Mouse (Mus musculus) activated CD4-positive, CD25-positive, alpha-beta regulatory T cell, adult 4 months (primary cell): Measurements from ENCODE around the gene Pigp. TPM values are rescaled to one million over a fixed set of nuclear protein-coding genes. Genes with fewer than 3 reads are reported as not detected.
A peak's percentile ranks its signal among the peaks of the same experiment; 100 is the strongest.
"Not testable (repeated sequence)": the region's sequence is repeated elsewhere in the genome, so short reads cannot be mapped to it uniquely, and the experiment has no call there.

Source experiments
- ATAC-seq: one replicate; pipeline ENCODE4 v1.8.0; 2017
- polyA plus RNA-seq, 2 experiments: library from polyadenylated mRNA; unstranded; fragments of 100-300 nt; shearing (Covaris generic); gene quantifications; one replicate each; pipeline ENCODE4 v1.2.1; 2017

Pigp gene
- polyA plus RNA-seq, 2 experiments from 2014 or later, result 57.2 to 72.6 TPM

- no peak for ATAC-seq
Observed at GRCm38 (mm10) chr16:94356776-94357494, 14.7 kb downstream of the Pigp start.

GRCm38 (mm10) chr16:94356046-94356445 is 15.6 kb downstream of the Pigp start:
- no peak for ATAC-seq

- ATAC-seq, result peak; percentile 100
Observed at GRCm38 (mm10) chr16:94354450-94354849, 17.2 kb downstream of the Pigp start.

GRCm38 (mm10) chr16:94350287-94350677 is 21.4 kb downstream of the Pigp start:
- ATAC-seq, result no peak

- no peak for ATAC-seq
Observed at GRCm38 (mm10) chr16:94349588-94350286, 21.9 kb downstream of the Pigp start.

- ATAC-seq, result no peak
Observed at GRCm38 (mm10) chr16:94348779-94349178, 22.9 kb downstream of the Pigp start.

- no peak for ATAC-seq
Observed at GRCm38 (mm10) chr16:94347080-94347731, 24.4 kb downstream of the Pigp start.

GRCm38 (mm10) chr16:94345733-94346132 is 25.9 kb downstream of the Pigp start:
- no peak for ATAC-seq

- not testable (repeated sequence) for ATAC-seq
Observed at GRCm38 (mm10) chr16:94339164-94340160, 32.2 kb downstream of the Pigp start.

GRCm38 (mm10) chr16:94335656-94336055 is 36.0 kb downstream of the Pigp start:
- no peak for ATAC-seq

- peak; percentile 58 for ATAC-seq
Observed at GRCm38 (mm10) chr16:94331886-94332252, 39.8 kb downstream of the Pigp start.

GRCm38 (mm10) chr16:94331233-94331885 is 40.3 kb downstream of the Pigp start:
- no peak for ATAC-seq

GRCm38 (mm10) chr16:94330429-94330828 is 41.2 kb downstream of the Pigp start:
- no peak for ATAC-seq

GRCm38 (mm10) chr16:94328881-94329867 is 42.5 kb downstream of the Pigp start:
- peak; percentile 69 for ATAC-seq

- peak; percentile 15 for ATAC-seq
Observed at GRCm38 (mm10) chr16:94327781-94328711, 43.6 kb downstream of the Pigp start, which contains the start of gene Ripply3. TSS of gene Ripply3 (plus strand) at chr16:94328420.

- ATAC-seq, result no peak
Observed at GRCm38 (mm10) chr16:94326008-94326407, 45.6 kb downstream of the Pigp start.

- ATAC-seq, result no peak
Observed at GRCm38 (mm10) chr16:94323681-94324080, 48.0 kb downstream of the Pigp start.

GRCm38 (mm10) chr16:94320223-94320622 is 51.4 kb downstream of the Pigp start:
- no peak for ATAC-seq

- ATAC-seq, result no peak
Observed at GRCm38 (mm10) chr16:94317752-94318151, 53.9 kb downstream of the Pigp start.
